Mouse (Mus musculus): Measurements from ENCODE around the gene Zfp36l1.

Gene Zfp36l1

GRCm38 (mm10) chr12:80112852-80113551 lies at the start of gene Zfp36l1:
TSS of gene Zfp36l1 (minus strand) at chr12:80113013.
- DNase-seq: peak; percentile 100

- DNase-seq: no peak
Measured at GRCm38 (mm10) chr12:80162448-80162847, 49.6 kb upstream of the Zfp36l1 start.

GRCm38 (mm10) chr12:80157675-80158074 lies 44.9 kb upstream of the Zfp36l1 start:
- no peak for DNase-seq

GRCm38 (mm10) chr12:80153687-80154326 lies 41.0 kb upstream of the Zfp36l1 start:
- no peak for DNase-seq

GRCm38 (mm10) chr12:80153078-80153477 lies 40.3 kb upstream of the Zfp36l1 start:
- DNase-seq: no peak

- DNase-seq: no peak
Measured at GRCm38 (mm10) chr12:80151821-80152220, 39.0 kb upstream of the Zfp36l1 start.

- DNase-seq: no peak
Measured at GRCm38 (mm10) chr12:80150624-80151023, 37.8 kb upstream of the Zfp36l1 start.

- peak; percentile 87 for DNase-seq
Measured at GRCm38 (mm10) chr12:80147563-80148214, 34.9 kb upstream of the Zfp36l1 start.

GRCm38 (mm10) chr12:80146227-80147223 lies 33.7 kb upstream of the Zfp36l1 start:
- DNase-seq: peak; percentile 93

GRCm38 (mm10) chr12:80145365-80145764 lies 32.6 kb upstream of the Zfp36l1 start:
- DNase-seq: no peak

GRCm38 (mm10) chr12:80144846-80145245 lies 32.0 kb upstream of the Zfp36l1 start:
- DNase-seq: no peak

GRCm38 (mm10) chr12:80141470-80141869 lies 28.7 kb upstream of the Zfp36l1 start:
- no peak for DNase-seq

- no peak for DNase-seq
Measured at GRCm38 (mm10) chr12:80141011-80141410, 28.2 kb upstream of the Zfp36l1 start.

- no peak for DNase-seq
Measured at GRCm38 (mm10) chr12:80137744-80138143, 24.9 kb upstream of the Zfp36l1 start.

GRCm38 (mm10) chr12:80137246-80137645 lies 24.4 kb upstream of the Zfp36l1 start:
- DNase-seq: no peak

GRCm38 (mm10) chr12:80136264-80136930 lies 23.6 kb upstream of the Zfp36l1 start:
- DNase-seq: peak; percentile 98

- no peak for DNase-seq
Measured at GRCm38 (mm10) chr12:80135173-80135572, 22.4 kb upstream of the Zfp36l1 start.

GRCm38 (mm10) chr12:80133011-80133545 lies 20.3 kb upstream of the Zfp36l1 start:
- no peak for DNase-seq

GRCm38 (mm10) chr12:80132250-80133003 lies 19.6 kb upstream of the Zfp36l1 start:
- peak; percentile 99 for DNase-seq

- DNase-seq: no peak
Measured at GRCm38 (mm10) chr12:80131359-80132249, 18.8 kb upstream of the Zfp36l1 start.

All from heart, adult 11 months (tissue).